Comparison of ENCODE assay signal across 8 mouse cellular contexts in genomic region chr6:113077569-113078030, GRCm38 (mm10). TPM values are rescaled to one million over a fixed set of nuclear protein-coding genes. Genes with fewer than 3 reads are reported as not detected.
DNase-seq lines count a peak whose midpoint lies in the region; ATAC-seq and TF ChIP-seq lines count a peak whose summit lies in the region.

No protein-coding gene starts in this region.

- H3K9me3 ChIP-seq in hindbrain, postnatal 0 days (ENCODE audit: low read length), result no peaks in the 10 kb centered on the region

- no peak for ATAC-seq in hindbrain, postnatal 0 days
- peak; percentile 5; the same call in 1 of the 2 replicates for ATAC-seq in monocyte, adult 5-6 weeks (replicated peaks; ENCODE audit: insufficient number of reproducible peaks, low FRiP score, low TSS enrichment, poor library complexity, severe bottlenecking)
- ATAC-seq in erythroid progenitor cell, adult 5-6 weeks (replicated peaks; ENCODE audit: low FRiP score, poor library complexity, severe bottlenecking), result no peak

- peak in 1 of 2 experiments; percentile 12 for DNase-seq in layer of hippocampus, adult 2 months (ENCODE audit: low spot score in 2 of 2)
- DNase-seq in layer of hippocampus, postnatal 10 days (ENCODE audit: low spot score in 2 of 2), result no peak
- DNase-seq in hindbrain, postnatal 0 days (ENCODE audit: low spot score), result peak; percentile 41
- no peak for DNase-seq in natural killer cell, adult 2 months (ENCODE audit: low spot score in 2 of 2)
- DNase-seq in c-Kit-positive CD71-positive TER-119-positive erythroid progenitor cells, embryonic 14.5 days (ENCODE audit: low spot score), result no peak

- H3K27ac ChIP-seq in layer of hippocampus, adult 2 months, result peak overlapping the region; percentile 98
- peak overlapping the region; percentile 99 for H3K27ac ChIP-seq in cortical plate, adult 2 months (ENCODE audit: insufficient read depth, low read length)
- H3K27ac ChIP-seq in hindbrain, postnatal 0 days, result peak overlapping the region; percentile 100

- H3K9ac ChIP-seq in hindbrain, postnatal 0 days (replicated peaks; ENCODE audit: low read length), result peak overlapping the region; percentile 99

- no peak for TF ChIP-seq CTCF in layer of hippocampus, adult 2 months (conservative IDR thresholded peaks at IDR 0.05)
- TF ChIP-seq CTCF in cortical plate, adult 2 months (IDR thresholded peaks at IDR 0.05; ENCODE audit: extremely low read depth, insufficient read depth, low read length), result no peak
- TF ChIP-seq CTCF in hindbrain, postnatal 0 days (IDR thresholded peaks at IDR 0.05; ENCODE audit: low read depth), result no peak

- WGBS in hindbrain, postnatal 0 days, result 0% methylated on average over 25 of the region's 28 CpGs

- H3K4me3 ChIP-seq in layer of hippocampus, adult 2 months, result peak overlapping the region; percentile 68
- peak overlapping the region; percentile 57 for H3K4me3 ChIP-seq in cortical plate, adult 2 months (ENCODE audit: insufficient read depth, low read length)
- H3K4me3 ChIP-seq in hindbrain, postnatal 0 days (ENCODE audit: low read length), result peak overlapping the region; percentile 92

- no peaks in the 10 kb centered on the region for H3K36me3 ChIP-seq in hindbrain, postnatal 0 days (ENCODE audit: insufficient read depth, low read length)

- H3K4me1 ChIP-seq in cortical plate, adult 2 months (ENCODE audit: control insufficient read depth, insufficient read depth, low read length), result peaks cover 5% of the 10 kb centered on the region; the same call in 1 of the 2 replicates
- H3K4me1 ChIP-seq in hindbrain, postnatal 0 days (ENCODE audit: insufficient read depth, low read length), result peaks cover 12% of the 10 kb centered on the region

- no peak for TF ChIP-seq POLR2A in cortical plate, adult 2 months (IDR thresholded peaks at IDR 0.05; ENCODE audit: extremely low read depth, insufficient read depth, low read length)

- H3K4me2 ChIP-seq in hindbrain, postnatal 0 days (ENCODE audit: low read depth, low read length), result peak overlapping the region; percentile 96

- no peaks in the 10 kb centered on the region for H3K27me3 ChIP-seq in hindbrain, postnatal 0 days (ENCODE audit: insufficient read depth, low read length)

RNA-seq across cellular contexts. Expression of gene Setd5, which starts 0.4 kb away (rescaled TPM):
- 100 to 1,000 TPM; 110 to 113 TPM for total RNA-seq in layer of hippocampus, adult 2 months (2021)
- 100 to 1,000 TPM; 130 TPM for total RNA-seq in layer of hippocampus, postnatal 10 days (2021)
- 53.2 and 56.8 TPM in 2 replicates for polyA plus RNA-seq in cortical plate, adult 2 months (2012; rRNA removed)
- 82.3 and 94.4 TPM in 2 replicates for total RNA-seq in hindbrain, postnatal 0 days (2014; rRNA removed)
- polyA plus RNA-seq in hindbrain, postnatal 0 days (2015; fragmentation: Nextera tagmentation; extraction: Ambion mirVana), result 47.1 and 50.0 TPM in 2 replicates
- total RNA-seq in monocyte, adult 5-6 weeks (2017), result 50.2 to 111 TPM (median 50.6 TPM) in 3 replicates
- 103 and 106 TPM in 2 replicates for total RNA-seq in erythroid progenitor cell, adult 5-6 weeks (2015; ENCODE audit: low replicate concordance)
- total RNA-seq in erythroid progenitor cell, adult 5-6 weeks (2017; ENCODE audit: low replicate concordance), result 92.4 and 110 TPM in 2 replicates

RNA-seq across cellular contexts. Expression of gene Thumpd3, which starts 31.6 kb away (rescaled TPM):
- 10 to 100 TPM; 38.2 to 40.6 TPM for total RNA-seq in layer of hippocampus, adult 2 months (2021)
- total RNA-seq in layer of hippocampus, postnatal 10 days (2021), result 10 to 100 TPM; 38.5 to 41.6 TPM
- polyA plus RNA-seq in cortical plate, adult 2 months (2012; rRNA removed), result 19.2 and 20.4 TPM in 2 replicates
- 29.3 and 42.2 TPM in 2 replicates for total RNA-seq in hindbrain, postnatal 0 days (2014; rRNA removed)
- 45.3 and 45.5 TPM in 2 replicates for polyA plus RNA-seq in hindbrain, postnatal 0 days (2015; fragmentation: Nextera tagmentation; extraction: Ambion mirVana)
- 43.8 to 77.0 TPM (median 65.1 TPM) in 3 replicates for total RNA-seq in monocyte, adult 5-6 weeks (2017)
- 31.4 and 43.2 TPM in 2 replicates for total RNA-seq in erythroid progenitor cell, adult 5-6 weeks (2015; ENCODE audit: low replicate concordance)
- total RNA-seq in erythroid progenitor cell, adult 5-6 weeks (2017; ENCODE audit: low replicate concordance), result 21.4 and 32.3 TPM in 2 replicates
